Mouse (Mus musculus): Measurements from ENCODE around the gene Slc10a7. TPM values are rescaled to one million over a fixed set of nuclear protein-coding genes. Genes with fewer than 3 reads are reported as not detected.
"Not testable (repeated sequence)": the region's sequence is repeated elsewhere in the genome, so short reads cannot be mapped to it uniquely, and the experiment has no call there.

Gene Slc10a7
- polyA plus RNA-seq, 1 experiment from 2014 or later: 9.9 TPM

DNA sequence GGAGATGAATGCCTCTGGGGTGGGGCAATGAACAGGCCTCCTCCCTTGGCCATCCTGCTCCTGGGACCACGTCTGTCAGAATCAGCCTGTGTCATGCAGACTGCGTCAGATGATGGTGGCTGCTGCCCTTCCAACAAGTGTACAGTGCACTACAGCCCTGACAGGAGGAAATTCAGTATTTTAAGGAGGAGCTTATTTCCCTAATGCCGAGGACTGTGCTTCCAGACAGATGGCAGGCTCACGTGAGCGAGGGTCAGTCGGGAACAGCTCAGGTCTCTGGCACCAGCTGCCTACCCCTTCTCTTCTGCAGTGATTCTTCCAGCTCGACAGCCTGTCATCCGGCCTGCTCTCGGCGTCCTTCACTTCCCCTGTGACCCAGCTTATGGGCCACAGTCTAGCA, 181.6 kb downstream of the Slc10a7 start:
- no peak overlapping the region for H3K4me3 ChIP-seq (ENCODE audit: low read depth, low read length)
- H3K27ac ChIP-seq (ENCODE audit: low read depth, low read length): no peak overlapping the region
- DNase-seq (ENCODE audit: low spot score) (no peak), ATAC-seq (replicated peaks; ENCODE audit: low FRiP score) (no peak)
- H3K4me2 ChIP-seq: no peak overlapping the region
- no peak overlapping the region for H3K9ac ChIP-seq (ENCODE audit: low read depth, low read length)
- 80% methylated on average over 10 of the region's 10 CpGs for WGBS
- no peaks in the 10 kb centered on the region for H3K36me3 ChIP-seq (ENCODE audit: control insufficient read depth, insufficient read depth, low read length)
- H3K9me3 ChIP-seq (ENCODE audit: control insufficient read depth, low read length): no peaks in the 10 kb centered on the region
- no peaks in the 10 kb centered on the region for H3K27me3 ChIP-seq (replicated peaks; ENCODE audit: control insufficient read depth, insufficient read depth, low read length)
- no peaks in the 10 kb centered on the region for H3K4me1 ChIP-seq (replicated peaks; ENCODE audit: control insufficient read depth, insufficient read depth, low read length)

DNA sequence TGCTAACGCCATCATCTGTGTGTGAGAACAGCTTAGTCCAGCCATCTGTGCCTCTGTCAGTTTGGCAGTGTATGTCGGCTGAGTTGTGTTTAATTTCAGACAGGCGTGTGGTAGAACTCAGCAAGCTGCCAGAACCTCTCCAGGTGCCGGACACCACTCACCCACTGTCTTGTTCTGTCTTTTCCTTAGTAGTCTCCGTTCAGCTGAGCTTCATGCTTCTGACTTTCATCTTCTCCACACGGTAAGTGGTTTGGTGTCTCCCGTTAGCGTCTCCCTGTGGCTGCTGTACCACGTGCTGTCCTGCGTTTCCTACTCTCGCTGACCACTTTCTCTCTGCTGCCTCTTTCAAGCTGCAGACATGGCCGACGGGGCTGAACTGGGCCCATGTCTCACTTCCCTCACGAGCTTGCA, 189.2 kb downstream of the Slc10a7 start:
- ATAC-seq (replicated peaks; ENCODE audit: low FRiP score) (no peak), DNase-seq (ENCODE audit: low spot score) (no peak)
- Histone ChIP-seq H3K27me3 (replicated peaks; ENCODE audit: control insufficient read depth, insufficient read depth, low read length) (no peaks in the 10 kb centered on the region), H3K9me3 (ENCODE audit: control insufficient read depth, low read length) (no peaks in the 10 kb centered on the region), H3K9ac (ENCODE audit: low read depth, low read length) (no peak overlapping the region), H3K36me3 (ENCODE audit: control insufficient read depth, insufficient read depth, low read length) (peaks cover 16% of the 10 kb centered on the region), H3K4me1 (replicated peaks; ENCODE audit: control insufficient read depth, insufficient read depth, low read length) (no peaks in the 10 kb centered on the region), H3K27ac (ENCODE audit: low read depth, low read length) (no peak overlapping the region), H3K4me3 (ENCODE audit: low read depth, low read length) (no peak overlapping the region), H3K4me2 (no peak overlapping the region)
- 90% methylated on average over 14 of the region's 14 CpGs for WGBS

DNA sequence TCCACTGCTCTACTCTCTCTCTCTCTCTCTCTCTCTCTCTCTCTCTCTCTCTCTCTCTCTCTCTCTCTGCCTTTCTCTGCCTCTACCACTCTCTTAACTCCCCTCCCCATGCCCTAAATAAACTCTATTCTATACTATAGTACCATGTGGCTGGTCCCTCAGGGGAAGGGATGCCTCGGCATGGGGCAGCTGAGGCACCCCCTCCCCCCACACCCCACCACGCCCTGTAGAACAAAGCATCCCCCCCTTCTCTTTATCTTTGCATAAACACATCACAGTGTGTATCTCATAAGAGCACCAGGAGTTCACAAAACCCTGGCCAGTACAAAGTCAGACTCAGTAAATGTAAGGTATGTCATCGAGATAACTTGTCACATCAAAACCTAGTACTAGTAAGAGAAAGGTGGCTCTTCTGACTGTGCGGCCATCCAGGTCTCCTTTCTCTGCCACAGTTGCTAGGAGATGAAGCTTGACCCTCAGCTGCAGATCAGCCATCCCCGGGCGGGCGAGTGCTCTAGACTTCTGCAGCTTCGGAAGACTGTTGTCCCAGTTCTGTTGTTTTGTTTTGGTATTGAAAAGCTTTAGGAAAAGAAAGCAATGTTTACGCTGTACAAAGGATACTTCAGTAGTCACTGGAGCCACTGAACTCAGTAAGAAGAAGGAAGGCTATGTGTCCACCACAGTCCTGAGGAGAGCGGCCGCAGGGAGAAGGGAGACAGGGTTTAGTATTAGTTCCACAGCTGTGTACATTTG, 194.1 kb downstream of the Slc10a7 start:
- ATAC-seq (replicated peaks; ENCODE audit: low FRiP score): no peak
- Histone ChIP-seq H3K9ac (ENCODE audit: low read depth, low read length) (no peak overlapping the region), H3K27me3 (replicated peaks; ENCODE audit: control insufficient read depth, insufficient read depth, low read length) (no peaks in the 10 kb centered on the region), H3K4me2 (no peak overlapping the region), H3K4me1 (replicated peaks; ENCODE audit: control insufficient read depth, insufficient read depth, low read length) (no peaks in the 10 kb centered on the region), H3K9me3 (ENCODE audit: control insufficient read depth, low read length) (no peaks in the 10 kb centered on the region), H3K36me3 (ENCODE audit: control insufficient read depth, insufficient read depth, low read length) (peaks cover 12% of the 10 kb centered on the region), H3K27ac (ENCODE audit: low read depth, low read length) (no peak overlapping the region), H3K4me3 (ENCODE audit: low read depth, low read length) (no peak overlapping the region)
- 78% methylated on average over 11 of the region's 11 CpGs for WGBS
- DNase-seq (ENCODE audit: low spot score): no peak

DNA sequence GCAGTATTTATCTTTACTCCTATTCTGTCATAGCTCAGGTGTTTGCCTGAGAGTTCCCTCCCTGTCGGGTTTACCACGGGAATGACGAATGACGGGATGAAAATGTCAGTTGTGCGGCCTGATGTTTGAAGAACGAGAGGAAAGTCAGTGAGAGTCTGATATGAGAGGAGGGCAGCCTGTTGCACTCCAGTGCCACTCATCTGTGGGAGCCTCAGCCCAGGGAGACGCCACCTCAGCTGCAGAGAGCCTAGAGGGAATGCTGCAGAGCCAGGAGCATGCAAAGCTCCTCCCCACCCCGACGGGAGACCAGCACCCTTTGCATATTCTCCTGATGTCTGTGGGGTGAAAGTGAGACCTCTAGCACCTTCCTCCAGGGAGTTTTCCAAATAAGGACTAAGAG, 196.8 kb downstream of the Slc10a7 start:
- ATAC-seq (replicated peaks; ENCODE audit: low FRiP score): no peak
- no peak overlapping the region for H3K4me2 ChIP-seq
- 53% methylated on average over 9 of the region's 9 CpGs for WGBS
- no peak overlapping the region for H3K9ac ChIP-seq (ENCODE audit: low read depth, low read length)
- no peak for DNase-seq (ENCODE audit: low spot score)
- no peaks in the 10 kb centered on the region for H3K27me3 ChIP-seq (replicated peaks; ENCODE audit: control insufficient read depth, insufficient read depth, low read length)
- H3K4me1 ChIP-seq (replicated peaks; ENCODE audit: control insufficient read depth, insufficient read depth, low read length): no peaks in the 10 kb centered on the region
- H3K27ac ChIP-seq (ENCODE audit: low read depth, low read length): no peak overlapping the region
- H3K9me3 ChIP-seq (ENCODE audit: control insufficient read depth, low read length): no peaks in the 10 kb centered on the region
- H3K4me3 ChIP-seq (ENCODE audit: low read depth, low read length): no peak overlapping the region
- H3K36me3 ChIP-seq (ENCODE audit: control insufficient read depth, insufficient read depth, low read length): peaks cover 6% of the 10 kb centered on the region

DNA sequence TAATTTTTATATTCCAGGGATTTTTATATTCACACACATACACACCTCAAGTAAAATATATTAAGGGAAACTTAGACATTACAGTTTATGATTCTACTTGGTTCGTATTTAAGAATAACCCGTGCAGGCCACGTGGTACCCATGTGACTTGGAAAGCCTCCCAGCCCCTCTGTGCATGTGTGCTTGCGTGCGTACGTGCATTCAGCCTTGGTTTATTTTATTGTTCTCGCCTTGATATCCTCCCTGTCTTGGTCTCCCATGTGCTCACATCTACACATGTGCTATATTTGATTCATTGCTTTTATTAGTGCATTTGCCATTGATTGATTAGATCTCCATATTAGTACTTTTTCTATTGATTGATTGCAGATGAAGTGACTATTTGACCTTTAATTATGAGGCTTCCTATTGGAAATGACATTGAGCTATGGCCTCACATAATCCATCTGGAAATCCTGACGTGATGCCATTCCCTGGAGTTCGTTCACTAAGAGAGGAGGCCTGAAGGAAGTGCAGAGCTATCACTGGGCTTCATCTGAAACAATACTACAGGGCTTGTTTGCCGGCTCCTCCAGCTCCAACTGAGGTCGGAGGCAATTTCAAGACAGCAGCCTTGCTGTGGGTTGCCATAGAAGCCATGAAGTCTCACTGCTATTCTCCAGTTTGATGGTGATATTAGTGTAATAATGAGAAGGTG, 200.9 kb downstream of the Slc10a7 start:
- 80% methylated on average over 11 of the region's 11 CpGs for WGBS
- H3K4me3 ChIP-seq (ENCODE audit: low read depth, low read length): no peak overlapping the region
- no peak overlapping the region for H3K9ac ChIP-seq (ENCODE audit: low read depth, low read length)
- no peaks in the 10 kb centered on the region for H3K4me1 ChIP-seq (replicated peaks; ENCODE audit: control insufficient read depth, insufficient read depth, low read length)
- ATAC-seq (replicated peaks; ENCODE audit: low FRiP score) (no peak), DNase-seq (ENCODE audit: low spot score) (no peak)
- no peak overlapping the region for H3K4me2 ChIP-seq
- no peaks in the 10 kb centered on the region for H3K36me3 ChIP-seq (ENCODE audit: control insufficient read depth, insufficient read depth, low read length)
- no peaks in the 10 kb centered on the region for H3K27me3 ChIP-seq (replicated peaks; ENCODE audit: control insufficient read depth, insufficient read depth, low read length)
- H3K9me3 ChIP-seq (ENCODE audit: control insufficient read depth, low read length): no peaks in the 10 kb centered on the region
- H3K27ac ChIP-seq (ENCODE audit: low read depth, low read length): no peak overlapping the region

DNA sequence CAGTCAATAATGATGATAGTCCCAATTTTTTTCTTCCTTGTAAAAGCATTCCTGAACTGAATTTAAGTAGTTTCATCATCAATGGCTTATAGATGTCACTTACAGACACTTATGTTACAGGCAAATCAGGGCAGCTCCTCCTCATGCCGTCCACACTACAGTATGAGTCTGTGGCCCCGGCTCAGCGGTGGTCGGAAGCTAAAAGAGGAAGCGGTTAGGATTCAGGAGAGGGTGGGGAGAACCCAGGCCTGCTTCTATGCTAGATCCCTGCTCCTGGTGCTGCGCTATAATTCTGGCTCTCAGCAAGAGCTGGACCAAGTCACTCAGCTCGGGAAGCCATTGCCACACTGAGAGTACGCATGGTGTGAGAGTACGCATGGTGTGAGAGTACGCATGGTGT, 201.8 kb downstream of the Slc10a7 start:
- Histone ChIP-seq H3K27ac (ENCODE audit: low read depth, low read length) (no peak overlapping the region), H3K4me1 (replicated peaks; ENCODE audit: control insufficient read depth, insufficient read depth, low read length) (no peaks in the 10 kb centered on the region), H3K27me3 (replicated peaks; ENCODE audit: control insufficient read depth, insufficient read depth, low read length) (no peaks in the 10 kb centered on the region), H3K36me3 (ENCODE audit: control insufficient read depth, insufficient read depth, low read length) (no peaks in the 10 kb centered on the region), H3K4me3 (ENCODE audit: low read depth, low read length) (no peak overlapping the region), H3K9ac (ENCODE audit: low read depth, low read length) (no peak overlapping the region), H3K9me3 (ENCODE audit: control insufficient read depth, low read length) (no peaks in the 10 kb centered on the region), H3K4me2 (no peak overlapping the region)
- ATAC-seq (replicated peaks; ENCODE audit: low FRiP score): no peak
- 69% methylated on average over 10 of the region's 10 CpGs for WGBS
- DNase-seq (ENCODE audit: low spot score): no peak

DNA sequence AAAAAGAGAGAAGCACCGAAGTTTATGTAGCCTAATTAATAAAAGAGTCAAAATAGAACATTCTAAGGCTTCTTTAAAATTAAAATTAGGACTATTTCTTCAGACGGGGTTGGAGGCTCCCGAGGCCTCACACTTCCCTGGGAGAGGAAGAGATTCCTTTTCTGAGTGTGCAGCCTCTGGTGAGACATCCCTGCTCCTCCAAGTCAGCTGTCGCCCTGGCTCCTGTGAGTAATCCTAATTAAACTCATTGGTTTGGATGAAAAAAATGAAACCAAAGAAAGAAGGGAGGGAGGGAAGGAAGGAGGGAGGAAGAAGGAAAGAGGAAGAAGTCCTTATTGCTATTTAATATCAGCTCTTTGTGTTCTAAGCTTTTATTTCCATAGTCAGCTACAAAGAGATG, 205.7 kb downstream of the Slc10a7 start:
- H3K4me3 ChIP-seq (ENCODE audit: low read depth, low read length): no peak overlapping the region
- 76% methylated on average over 4 of the region's 4 CpGs for WGBS
- H3K9me3 ChIP-seq (ENCODE audit: control insufficient read depth, low read length): 0 out of 2 replicates have a peak, but pooled peaks cover 5% of the 10 kb centered on the region
- H3K9ac ChIP-seq (ENCODE audit: low read depth, low read length): no peak overlapping the region
- H3K4me2 ChIP-seq: no peak overlapping the region
- no peak overlapping the region for H3K27ac ChIP-seq (ENCODE audit: low read depth, low read length)
- H3K36me3 ChIP-seq (ENCODE audit: control insufficient read depth, insufficient read depth, low read length): no peaks in the 10 kb centered on the region
- no peaks in the 10 kb centered on the region for H3K4me1 ChIP-seq (replicated peaks; ENCODE audit: control insufficient read depth, insufficient read depth, low read length)
- ATAC-seq (replicated peaks; ENCODE audit: low FRiP score) (no peak), DNase-seq (ENCODE audit: low spot score) (no peak)
- no peaks in the 10 kb centered on the region for H3K27me3 ChIP-seq (replicated peaks; ENCODE audit: control insufficient read depth, insufficient read depth, low read length)

DNA sequence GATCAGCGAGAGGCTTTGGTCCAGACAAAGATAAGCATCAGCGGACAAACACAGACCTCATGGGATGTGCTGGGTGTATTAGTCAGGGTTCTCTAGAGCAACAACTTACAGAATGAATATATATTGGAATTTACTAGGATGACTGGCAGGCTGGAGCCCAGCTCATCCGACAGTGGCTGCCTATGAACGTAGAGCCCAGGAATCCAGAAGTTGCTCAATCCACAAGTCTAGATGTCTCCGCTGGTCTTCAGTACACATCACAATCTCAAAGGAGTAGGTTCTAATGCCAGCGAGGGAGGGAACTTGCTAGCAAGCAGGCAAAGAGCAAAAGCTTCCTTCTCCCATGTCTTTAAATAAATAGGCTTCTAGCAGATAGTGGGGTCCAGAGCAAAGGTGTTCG, 207.4 kb downstream of the Slc10a7 start:
- no peaks in the 10 kb centered on the region for H3K36me3 ChIP-seq (ENCODE audit: control insufficient read depth, insufficient read depth, low read length)
- DNase-seq (ENCODE audit: low spot score) (no peak), ATAC-seq (replicated peaks; ENCODE audit: low FRiP score) (no peak)
- no peak overlapping the region for H3K27ac ChIP-seq (ENCODE audit: low read depth, low read length)
- no peak overlapping the region for H3K4me2 ChIP-seq
- no peaks in the 10 kb centered on the region for H3K27me3 ChIP-seq (replicated peaks; ENCODE audit: control insufficient read depth, insufficient read depth, low read length)
- no peak overlapping the region for H3K4me3 ChIP-seq (ENCODE audit: low read depth, low read length)
- no peak overlapping the region for H3K9ac ChIP-seq (ENCODE audit: low read depth, low read length)
- 83% methylated on average over 7 of the region's 7 CpGs for WGBS
- 0 out of 2 replicates have a peak, but pooled peaks cover 5% of the 10 kb centered on the region for H3K9me3 ChIP-seq (ENCODE audit: control insufficient read depth, low read length)
- H3K4me1 ChIP-seq (replicated peaks; ENCODE audit: control insufficient read depth, insufficient read depth, low read length): no peaks in the 10 kb centered on the region; the same call in 1 of the 2 replicates

DNA sequence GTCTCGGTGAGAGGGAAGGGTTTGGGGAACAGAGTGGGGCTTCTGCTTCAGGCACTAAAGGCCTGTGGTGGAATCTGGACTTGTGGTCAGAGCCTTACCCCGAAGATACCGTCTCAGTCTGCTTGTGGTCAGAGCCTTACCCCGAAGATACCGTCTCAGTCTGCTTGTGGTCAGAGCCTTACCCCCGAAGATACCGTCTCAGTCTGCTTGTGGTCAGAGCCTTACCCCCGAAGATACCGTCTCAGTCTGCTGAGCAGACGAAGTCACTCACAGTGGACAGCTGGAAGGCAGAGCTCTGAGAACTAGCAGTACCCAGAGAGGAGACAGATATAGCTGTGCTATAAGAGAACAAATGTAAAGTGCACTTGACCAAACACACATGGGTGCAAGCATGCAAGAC, 208.0 kb downstream of the Slc10a7 start:
- not testable (repeated sequence) for H3K36me3 ChIP-seq (ENCODE audit: control insufficient read depth, insufficient read depth, low read length); H3K27me3 ChIP-seq (replicated peaks; ENCODE audit: control insufficient read depth, insufficient read depth, low read length); H3K4me2 ChIP-seq; H3K9me3 ChIP-seq (ENCODE audit: control insufficient read depth, low read length); ATAC-seq (replicated peaks; ENCODE audit: low FRiP score); H3K4me1 ChIP-seq (replicated peaks; ENCODE audit: control insufficient read depth, insufficient read depth, low read length); H3K4me3 ChIP-seq (ENCODE audit: low read depth, low read length); DNase-seq (ENCODE audit: low spot score); H3K27ac ChIP-seq (ENCODE audit: low read depth, low read length); H3K9ac ChIP-seq (ENCODE audit: low read depth, low read length)
- WGBS: 29% methylated on average over 10 of the region's 10 CpGs

Data from liver, embryonic 11.5 days (tissue).